Mouse (Mus musculus): ENCODE results near the gene Olfr924.
"Not testable (repeated sequence)": the region's sequence is repeated elsewhere in the genome, so short reads cannot be mapped to it uniquely, and the experiment has no call there.

Olfr924 gene

GRCm38 (mm10) chr9:38844149-38844548, at the start of gene Olfr924:
Olfr924 (plus strand) TSS chr9:38844449.
- DNase-seq (ENCODE audit: low read depth) = no peak

GRCm38 (mm10) chr9:38805696-38806095, 38.6 kb upstream of the Olfr924 start:
- DNase-seq (ENCODE audit: low read depth) = no peak

DNA sequence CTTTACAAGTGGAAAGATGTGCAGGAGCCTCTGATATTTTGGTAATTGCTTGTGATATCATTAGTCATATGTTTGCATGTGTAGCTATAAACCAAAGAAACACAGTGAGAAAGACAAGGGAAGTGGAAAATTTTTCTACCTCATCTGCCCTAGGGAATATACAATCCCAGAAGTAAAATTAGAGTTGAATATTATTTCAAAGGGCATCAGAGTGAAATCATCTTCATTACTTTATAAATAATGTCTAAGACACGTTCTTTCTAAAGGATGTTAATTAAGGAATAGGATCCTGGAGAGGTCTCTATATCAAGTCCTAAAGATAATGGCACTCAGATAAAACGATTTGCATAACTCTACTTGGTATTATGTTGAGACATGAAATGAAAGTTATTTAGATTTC, 29.9 kb upstream of the Olfr924 start, which contains the start of gene Olfr922:
TSS of gene Olfr922 (plus strand) at position 301 of the 400 bp plus-strand sequence.
- DNase-seq (ENCODE audit: low read depth) = no peak

DNA sequence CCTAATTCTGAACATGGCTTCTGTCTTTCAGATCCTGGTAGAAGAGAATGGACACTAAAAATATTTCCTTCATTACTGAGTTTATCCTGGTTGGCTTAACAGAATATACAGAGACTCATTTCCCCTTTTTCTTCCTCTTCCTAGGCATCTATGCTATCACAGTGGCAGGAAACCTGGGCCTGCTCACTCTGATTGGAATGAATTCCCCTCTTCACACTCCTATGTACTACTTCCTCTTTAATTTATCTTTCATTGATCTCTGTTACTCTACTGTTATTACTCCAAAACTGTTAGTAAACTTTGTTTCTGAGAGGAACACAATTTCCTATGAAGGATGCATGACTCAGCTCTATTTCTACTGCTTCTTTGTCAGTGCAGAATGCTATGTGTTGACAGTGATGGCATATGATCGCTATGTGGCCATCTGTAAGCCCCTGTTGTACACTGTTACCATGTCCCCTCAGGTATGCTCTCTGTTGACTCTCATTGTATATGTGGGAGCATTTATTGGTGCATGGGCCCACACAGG, 28.7 kb upstream of the Olfr924 start:
- DNase-seq (ENCODE audit: low read depth) = no peak

DNA sequence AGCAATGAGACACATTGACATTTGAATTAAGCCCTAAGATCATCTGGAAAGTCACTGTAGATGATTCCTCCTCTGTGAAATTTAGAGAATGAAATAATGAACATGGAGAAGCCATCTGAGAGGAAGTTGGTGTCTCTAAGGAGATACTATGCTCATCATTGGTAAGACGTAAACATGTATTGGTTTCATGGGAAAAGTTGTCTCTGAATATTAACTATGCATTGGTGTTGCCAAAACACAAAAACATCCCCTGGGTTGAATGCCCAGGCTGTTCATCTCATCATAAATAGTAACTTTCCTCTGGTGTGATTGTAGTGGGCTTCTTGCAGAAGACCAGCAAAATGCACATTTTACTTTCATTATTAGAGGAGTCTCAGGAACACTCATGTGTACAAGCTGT, 18.0 kb upstream of the Olfr924 start, which contains the start of gene Olfr923:
TSS of gene Olfr923 (plus strand) at position 301 of the 400 bp plus-strand sequence.
- DNase-seq (ENCODE audit: low read depth) = no peak

GRCm38 (mm10) chr9:38833027-38833426, 11.2 kb upstream of the Olfr924 start:
- no peak for DNase-seq (ENCODE audit: low read depth)

GRCm38 (mm10) chr9:38854760-38855159, 10.5 kb downstream of the Olfr924 start, which contains the start of gene Olfr26:
Olfr26 (plus strand) TSS chr9:38855060.
- DNase-seq (ENCODE audit: low read depth) = no peak

DNA sequence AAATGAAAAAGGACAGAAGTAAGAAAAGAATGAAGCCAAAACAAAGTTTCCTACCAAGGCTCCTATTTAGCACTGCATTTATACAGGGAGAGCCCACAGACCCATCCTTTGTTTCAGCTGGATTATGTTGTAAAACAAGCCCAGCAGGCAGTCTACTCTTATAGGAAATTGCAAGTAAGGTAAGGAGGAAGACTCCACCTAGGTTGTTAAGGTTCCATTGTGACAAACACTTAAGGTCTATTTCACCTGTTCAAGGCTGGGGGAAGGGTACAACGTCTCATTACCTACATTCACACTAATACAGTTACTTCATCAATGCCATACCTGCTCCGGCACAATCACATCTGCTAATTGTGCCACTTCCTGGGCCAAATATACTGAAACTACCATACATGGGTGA, 30.6 kb downstream of the Olfr924 start:
- not testable (repeated sequence) for DNase-seq (ENCODE audit: low read depth)

DNA sequence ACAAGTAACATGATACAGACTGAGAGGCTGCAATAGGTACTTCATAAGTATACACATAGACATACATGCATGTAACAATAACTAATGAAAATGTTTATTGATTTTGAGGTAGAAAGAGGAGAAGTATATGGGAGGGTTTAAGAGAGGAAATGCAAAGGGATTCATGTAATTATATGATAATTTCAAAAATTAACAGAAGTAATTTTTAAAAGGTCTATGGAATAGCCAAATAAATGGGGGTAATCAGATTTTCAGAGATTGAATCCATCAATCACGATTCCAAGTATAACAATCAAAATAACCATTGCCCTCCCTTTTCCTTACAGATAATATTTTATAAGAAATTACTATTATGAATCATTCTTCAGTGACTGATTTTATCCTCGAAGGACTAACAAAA, 32.6 kb downstream of the Olfr924 start, which contains the start of gene Olfr926:
TSS of gene Olfr926 (plus strand) at position 301 of the 400 bp plus-strand sequence.
- no peak for DNase-seq (ENCODE audit: low read depth)
